Mouse (Mus musculus) adrenal gland, postnatal 25 days (tissue): ENCODE results near the gene Idnk. TPM values are rescaled to one million over a fixed set of nuclear protein-coding genes. Genes with fewer than 3 reads are reported as not detected.
"Not testable (repeated sequence)": the region's sequence is repeated elsewhere in the genome, so short reads cannot be mapped to it uniquely, and the experiment has no call there.

Experiments
- DNase-seq: peaks from one replicate; pipeline ENCODE4 v3.0.0; 2021; ENCODE audit warnings: mixed read lengths
- total RNA-seq: library from RNA; stranded (reverse); gene quantifications from 2 replicates; pipeline ENCODE4 v1.2.3, GENCODE M21; 2021

The Idnk gene
- total RNA-seq, 1 experiment from 2014 or later: 55.2 TPM

GRCm38 (mm10) chr13:58146603-58147002 is 10.8 kb upstream of the Idnk start:
- not testable (repeated sequence) for DNase-seq

GRCm38 (mm10) chr13:58147760-58148159 is 9.7 kb upstream of the Idnk start:
- no peak for DNase-seq

GRCm38 (mm10) chr13:58148256-58148831 is 9.1 kb upstream of the Idnk start:
- DNase-seq: no peak

GRCm38 (mm10) chr13:58149033-58149558 is 8.4 kb upstream of the Idnk start:
- no peak for DNase-seq

GRCm38 (mm10) chr13:58149629-58150028 is 7.8 kb upstream of the Idnk start:
- DNase-seq: no peak

GRCm38 (mm10) chr13:58150442-58150841 is 7.0 kb upstream of the Idnk start:
- DNase-seq: no peak

- DNase-seq: no peak
These were observed 1.4 kb upstream of the Idnk start for GRCm38 (mm10) chr13:58156031-58156430.

- no peak for DNase-seq
These were observed 413 bp upstream of the Idnk start for GRCm38 (mm10) chr13:58157036-58157435.

GRCm38 (mm10) chr13:58158099-58158912 is 857 bp downstream of the Idnk start:
- DNase-seq: peak; percentile 85

- no peak for DNase-seq
These were observed 3.3 kb downstream of the Idnk start for GRCm38 (mm10) chr13:58160761-58161160.

- DNase-seq: no peak
These were observed 5.9 kb downstream of the Idnk start for GRCm38 (mm10) chr13:58163343-58163742.

- no peak for DNase-seq
These were observed 10.7 kb downstream of the Idnk start for GRCm38 (mm10) chr13:58168119-58168518.

- no peak for DNase-seq
These were observed 18.7 kb downstream of the Idnk start for GRCm38 (mm10) chr13:58176105-58176504.

- peak; percentile 96 for DNase-seq
These were observed 20.2 kb downstream of the Idnk start for GRCm38 (mm10) chr13:58177511-58178208.

GRCm38 (mm10) chr13:58181607-58182551 is 24.4 kb downstream of the Idnk start:
- no peak for DNase-seq

GRCm38 (mm10) chr13:58184111-58184510 is 26.7 kb downstream of the Idnk start:
- peak; percentile 23 for DNase-seq

- no peak for DNase-seq
These were observed 28.8 kb downstream of the Idnk start for GRCm38 (mm10) chr13:58186281-58186680.

GRCm38 (mm10) chr13:58187751-58188150 is 30.3 kb downstream of the Idnk start:
- DNase-seq: no peak

- peak; percentile 89 for DNase-seq
These were observed 31.0 kb downstream of the Idnk start for GRCm38 (mm10) chr13:58188412-58188811.

GRCm38 (mm10) chr13:58189473-58189872 is 32.0 kb downstream of the Idnk start:
- no peak for DNase-seq

GRCm38 (mm10) chr13:58191516-58191915 is 34.1 kb downstream of the Idnk start:
- DNase-seq: no peak

- DNase-seq: no peak
These were observed 34.7 kb downstream of the Idnk start for GRCm38 (mm10) chr13:58192146-58192545.
